ENCODE assay signal across 8 mouse cellular contexts in the genomic region with DNA sequence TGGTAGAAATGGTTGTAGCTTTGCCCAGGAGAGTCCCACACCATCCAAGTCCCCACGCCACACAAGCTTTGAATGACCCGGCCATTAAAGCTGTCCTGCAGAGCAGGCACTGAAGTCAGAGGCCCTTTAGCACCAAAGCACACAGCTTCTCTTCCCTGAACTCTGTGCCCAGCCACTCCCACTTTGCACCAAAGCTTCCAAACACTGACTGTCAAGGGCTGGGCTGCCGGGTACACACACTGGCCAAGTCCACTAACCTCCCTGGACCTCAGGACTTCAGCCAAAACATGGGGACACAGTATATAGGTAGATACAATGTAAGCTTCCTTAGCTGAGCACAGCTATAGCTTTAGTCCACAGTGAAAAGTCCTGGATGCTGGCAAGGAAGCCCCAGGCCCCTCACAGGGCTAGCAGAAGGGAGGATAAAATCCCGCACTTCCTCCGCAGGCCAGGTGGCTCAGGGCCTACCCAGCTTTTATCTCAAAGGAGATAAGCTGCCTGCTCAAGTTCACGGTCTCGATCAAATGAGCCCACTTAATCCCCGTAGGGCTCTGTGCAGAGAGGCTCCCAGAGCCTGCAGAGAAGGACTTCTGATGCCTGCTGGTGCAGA. TPM values are rescaled to one million over a fixed set of nuclear protein-coding genes. Genes with fewer than 3 reads are reported as not detected.
DNase-seq lines count a peak whose midpoint lies in the region; ATAC-seq and TF ChIP-seq lines count a peak whose summit lies in the region.

No protein-coding gene starts in this region.

- peak overlapping the region; percentile 76; the same call in 1 of the 2 replicates for H3K27ac ChIP-seq in heart, embryonic 15.5 days
- peak overlapping the region; percentile 89; the same call in 1 of the 2 replicates for H3K27ac ChIP-seq in embryonic facial prominence, embryonic 12.5 days
- peak overlapping the region; percentile 69; the same call in 1 of the 2 replicates for H3K27ac ChIP-seq in hindbrain, postnatal 0 days
- peak overlapping the region; percentile 59 for H3K27ac ChIP-seq in midbrain, postnatal 0 days (ENCODE audit: low read depth, low read length)

- TF ChIP-seq POLR2A in lung, adult 2 months (IDR thresholded peaks at IDR 0.05; ENCODE audit: borderline replicate concordance, extremely low read depth, low read depth, low read length): no peak

- H3K27me3 ChIP-seq in heart, embryonic 15.5 days: no peaks in the 10 kb centered on the region
- no peaks in the 10 kb centered on the region for H3K27me3 ChIP-seq in embryonic facial prominence, embryonic 12.5 days
- no peaks in the 10 kb centered on the region for H3K27me3 ChIP-seq in hindbrain, postnatal 0 days (ENCODE audit: insufficient read depth, low read length)
- no peaks in the 10 kb centered on the region for H3K27me3 ChIP-seq in midbrain, postnatal 0 days (ENCODE audit: insufficient read depth, low read length)

- H3K9ac ChIP-seq in heart, embryonic 15.5 days: peak overlapping the region; percentile 27; the same call in 1 of the 2 replicates
- no peak overlapping the region for H3K9ac ChIP-seq in embryonic facial prominence, embryonic 12.5 days
- no peak overlapping the region for H3K9ac ChIP-seq in hindbrain, postnatal 0 days (replicated peaks; ENCODE audit: low read length)
- H3K9ac ChIP-seq in midbrain, postnatal 0 days (replicated peaks; ENCODE audit: low read length, poor library complexity, severe bottlenecking): no peak overlapping the region; the same call in 1 of the 2 replicates

- no peak overlapping the region for H3K4me2 ChIP-seq in heart, embryonic 15.5 days
- H3K4me2 ChIP-seq in embryonic facial prominence, embryonic 12.5 days (replicated peaks): no peak overlapping the region
- H3K4me2 ChIP-seq in hindbrain, postnatal 0 days (ENCODE audit: low read depth, low read length): no peak overlapping the region
- 0 out of 2 replicates have a peak overlapping the region, but pooled peaks have one; percentile 9 for H3K4me2 ChIP-seq in midbrain, postnatal 0 days (ENCODE audit: low read depth, low read length, poor library complexity, severe bottlenecking)

- no peak for TF ChIP-seq CTCF in hindbrain, postnatal 0 days (IDR thresholded peaks at IDR 0.05; ENCODE audit: low read depth)
- TF ChIP-seq CTCF in midbrain, postnatal 0 days (IDR thresholded peaks at IDR 0.05): no peak
- TF ChIP-seq CTCF in lung, adult 2 months (IDR thresholded peaks at IDR 0.05; ENCODE audit: insufficient read depth, low read length): no peak

- peaks cover 91% of the 10 kb centered on the region for H3K4me1 ChIP-seq in heart, embryonic 15.5 days (replicated peaks)
- H3K4me1 ChIP-seq in embryonic facial prominence, embryonic 12.5 days: peaks cover 70% of the 10 kb centered on the region
- H3K4me1 ChIP-seq in hindbrain, postnatal 0 days (ENCODE audit: insufficient read depth, low read length): peaks cover 53% of the 10 kb centered on the region
- peaks cover 44% of the 10 kb centered on the region for H3K4me1 ChIP-seq in midbrain, postnatal 0 days (ENCODE audit: insufficient read depth, low read length)
- H3K4me1 ChIP-seq in lung, adult 2 months (ENCODE audit: control insufficient read depth, insufficient read depth, low read length): peaks cover 51% of the 10 kb centered on the region

- 24% methylated on average over 8 of the region's 8 CpGs for WGBS in heart, embryonic 15.5 days
- 47% methylated on average over 8 of the region's 8 CpGs for WGBS in embryonic facial prominence, embryonic 12.5 days
- WGBS in hindbrain, postnatal 0 days: 16% methylated on average over 8 of the region's 8 CpGs
- 18% methylated on average over 8 of the region's 8 CpGs for WGBS in midbrain, postnatal 0 days
- 51% methylated on average over 8 of the region's 8 CpGs for WGBS in lung, adult 2 months

- no peak overlapping the region for H3K4me3 ChIP-seq in heart, embryonic 15.5 days
- no peak overlapping the region for H3K4me3 ChIP-seq in embryonic facial prominence, embryonic 12.5 days
- no peak overlapping the region for H3K4me3 ChIP-seq in hindbrain, postnatal 0 days (ENCODE audit: low read length)
- H3K4me3 ChIP-seq in midbrain, postnatal 0 days (ENCODE audit: low read depth, low read length): no peak overlapping the region
- no peak overlapping the region for H3K4me3 ChIP-seq in lung, adult 2 months (replicated peaks; ENCODE audit: extremely low read depth, low read depth, low read length)

- ATAC-seq in heart, embryonic 15.5 days (replicated peaks; ENCODE audit: insufficient number of reproducible peaks, insufficient read depth, low FRiP score, low read depth): no peak
- no peak for ATAC-seq in embryonic facial prominence, embryonic 12.5 days (ENCODE audit: insufficient number of reproducible peaks, insufficient read depth, low FRiP score, low TSS enrichment)
- no peak for ATAC-seq in hindbrain, postnatal 0 days
- no peak for ATAC-seq in midbrain, postnatal 0 days (ENCODE audit: low FRiP score)

- no peak for DNase-seq in heart, adult 18-20 months
- no peak for DNase-seq in hindbrain, postnatal 0 days (ENCODE audit: low spot score)
- DNase-seq in midbrain, postnatal 0 days (ENCODE audit: low spot score): no peak
- no peak for DNase-seq in thymus, postnatal 10 days (ENCODE audit: low spot score in 2 of 2)
- DNase-seq in lung, adult 2 months: no peak
- DNase-seq in spleen, postnatal 36 days (ENCODE audit: low spot score in 2 of 2): no peak

- no peaks in the 10 kb centered on the region for H3K9me3 ChIP-seq in heart, embryonic 15.5 days (replicated peaks)
- no peaks in the 10 kb centered on the region for H3K9me3 ChIP-seq in embryonic facial prominence, embryonic 12.5 days
- H3K9me3 ChIP-seq in hindbrain, postnatal 0 days (ENCODE audit: low read length): no peaks in the 10 kb centered on the region
- no peaks in the 10 kb centered on the region for H3K9me3 ChIP-seq in midbrain, postnatal 0 days (ENCODE audit: low read length)

- no peaks in the 10 kb centered on the region for H3K36me3 ChIP-seq in heart, embryonic 15.5 days
- H3K36me3 ChIP-seq in embryonic facial prominence, embryonic 12.5 days: no peaks in the 10 kb centered on the region
- H3K36me3 ChIP-seq in hindbrain, postnatal 0 days (ENCODE audit: insufficient read depth, low read length): no peaks in the 10 kb centered on the region
- no peaks in the 10 kb centered on the region for H3K36me3 ChIP-seq in midbrain, postnatal 0 days (ENCODE audit: insufficient read depth, low read length)

RNA-seq across cellular contexts. Expression of a gene that starts 15.5 kb away (rescaled TPM):
- 14.9 and 22.2 TPM in 2 replicates for polyA plus RNA-seq in heart, embryonic 15.5 days (2015; fragmentation: Nextera tagmentation; extraction: Ambion mirVana)
- 10 to 100 TPM; 65.9 to 68.9 TPM for total RNA-seq in heart, adult 18-20 months (2021)
- 31.6 and 33.4 TPM in 2 replicates for polyA plus RNA-seq in embryonic facial prominence, embryonic 12.5 days (2016; fragmentation: Nextera tagmentation; extraction: Ambion mirVana)
- total RNA-seq in hindbrain, postnatal 0 days (2014; rRNA removed): 35.4 and 37.5 TPM in 2 replicates
- 20.9 and 22.7 TPM in 2 replicates for polyA plus RNA-seq in hindbrain, postnatal 0 days (2015; fragmentation: Nextera tagmentation; extraction: Ambion mirVana)
- 22.8 and 37.8 TPM in 2 replicates for total RNA-seq in midbrain, postnatal 0 days (2014; rRNA removed)
- 15.5 and 17.8 TPM in 2 replicates for polyA plus RNA-seq in midbrain, postnatal 0 days (2015; fragmentation: Nextera tagmentation; extraction: Ambion mirVana)
- polyA plus RNA-seq in lung, adult 2 months (2012; rRNA removed): 65.5 and 78.9 TPM in 2 replicates
